Mouse (Mus musculus) C2C12 (cell line): Measurements from ENCODE around the gene 4933405O20Rik. TPM values are rescaled to one million over a fixed set of nuclear protein-coding genes. Genes with fewer than 3 reads are reported as not detected.

Experiments
- H3K27me3 ChIP-seq: one replicate; pipeline ENCODE4 v1.6.1; 2011; ENCODE audit not compliant: control insufficient read depth, insufficient read depth, insufficient read length
- H3K36me3 ChIP-seq: one replicate; pipeline ENCODE4 v1.6.1; 2011; ENCODE audit not compliant: control insufficient read depth, insufficient read depth
- H3K4me3 ChIP-seq: one replicate; pipeline ENCODE4 v1.5.1; 2011; ENCODE audit warnings: mild to moderate bottlenecking, control low read depth; ENCODE audit not compliant: poor library complexity, insufficient read depth, severe bottlenecking
- H3K79me2 ChIP-seq: one replicate; pipeline ENCODE4 v1.6.1; 2011; ENCODE audit not compliant: control insufficient read depth, insufficient read depth
- H3K79me3 ChIP-seq: one replicate; pipeline ENCODE4 v1.6.1; 2011; ENCODE audit warnings: low read depth, control low read depth
- H3ac ChIP-seq: one replicate; pipeline ENCODE3; 2011; ENCODE audit warnings: low read depth; ENCODE audit not compliant: control insufficient read depth, insufficient read length
- CEBPB ChIP-seq: IDR thresholded peaks from one replicate; pipeline ENCODE4 v1.6.1; 2011; ENCODE audit warnings: low read depth, mild to moderate bottlenecking, control low read depth, moderate library complexity
- CTCF ChIP-seq: IDR thresholded peaks from one replicate; pipeline ENCODE4 v1.5.1; 2011; ENCODE audit not compliant: control insufficient read depth, insufficient read depth, insufficient read length
- FOSL1 ChIP-seq: IDR thresholded peaks from one replicate; pipeline ENCODE4 v1.8.0; 2011; ENCODE audit warnings: mild to moderate bottlenecking, low read length; ENCODE audit not compliant: poor library complexity, insufficient read depth, severe bottlenecking
- MAX ChIP-seq: IDR thresholded peaks from one replicate; pipeline ENCODE4 v1.6.1; 2011; ENCODE audit warnings: mild to moderate bottlenecking, control low read depth
- MYOD1 ChIP-seq: IDR thresholded peaks from one replicate; pipeline ENCODE4 v1.6.1; 2011; ENCODE audit warnings: low read depth; ENCODE audit not compliant: control insufficient read depth, insufficient read length
- MYOG ChIP-seq: IDR thresholded peaks from one replicate; pipeline ENCODE4 v1.6.1; 2011; ENCODE audit not compliant: control insufficient read depth, insufficient read length; ENCODE audit errors: extremely low read depth
- USF1 ChIP-seq: IDR thresholded peaks from one replicate; pipeline ENCODE4 v1.6.1; 2011; ENCODE audit warnings: low read depth, mild to moderate bottlenecking, control low read depth, moderate library complexity
- polyA plus RNA-seq: library from polyadenylated mRNA; unstranded; fragments of >200 nt; fragmentation: generic; extraction: Trizol; gene quantifications from one replicate; pipeline ENCODE4 v1.2.1, GENCODE M21; 2012; ENCODE audit warnings: missing spikeins

4933405O20Rik gene
- polyA plus RNA-seq, 1 experiment = not detected

GRCm38 (mm10) chr7:50614101-50614500 is 15.1 kb downstream of the 4933405O20Rik start:
- TF ChIP-seq MAX = no peak
- no peak for TF ChIP-seq MYOD1
- no peak for TF ChIP-seq CEBPB
- no peak for TF ChIP-seq FOSL1
- Histone ChIP-seq H3K79me2 (no peaks in the 10 kb centered on the region), H3K79me3 (no peaks in the 10 kb centered on the region), H3K4me3 (no peak overlapping the region), H3ac (no peak overlapping the region), H3K27me3 (no peaks in the 10 kb centered on the region), H3K36me3 (no peaks in the 10 kb centered on the region)

- no peaks in the 10 kb centered on the region for H3K79me2 ChIP-seq
- no peak overlapping the region for H3K4me3 ChIP-seq
- H3ac ChIP-seq = no peak overlapping the region
- no peaks in the 10 kb centered on the region for H3K36me3 ChIP-seq
- H3K79me3 ChIP-seq = no peaks in the 10 kb centered on the region
- H3K27me3 ChIP-seq = no peaks in the 10 kb centered on the region
- TF ChIP-seq MYOD1 = no peak
- no peak for TF ChIP-seq MAX
- no peak for TF ChIP-seq FOSL1
- no peak for TF ChIP-seq CTCF
- TF ChIP-seq MYOG = no peak
- TF ChIP-seq CEBPB = no peak
- TF ChIP-seq USF1 = no peak
These were observed 30.2 kb downstream of the 4933405O20Rik start for GRCm38 (mm10) chr7:50629186-50629585.

GRCm38 (mm10) chr7:50633147-50633546 is 34.2 kb downstream of the 4933405O20Rik start:
- Histone ChIP-seq H3K4me3 (no peak overlapping the region), H3ac (no peak overlapping the region), H3K27me3 (no peaks in the 10 kb centered on the region), H3K79me2 (no peaks in the 10 kb centered on the region), H3K36me3 (no peaks in the 10 kb centered on the region), H3K79me3 (no peaks in the 10 kb centered on the region)
- TF ChIP-seq MYOG (no peak), CTCF (no peak), MYOD1 (no peak), FOSL1 (no peak), CEBPB (no peak), MAX (no peak), USF1 (no peak)
